Mouse (Mus musculus): ENCODE data around the gene Hnrnpr. TPM values are rescaled to one million over a fixed set of nuclear protein-coding genes. Genes with fewer than 3 reads are reported as not detected.

Gene Hnrnpr
- total RNA-seq, 2 experiments from 2014 or later = 21.4 to 27.4 TPM

GRCm38 (mm10) chr4:136304181-136304580 lies 6.6 kb upstream of the Hnrnpr start:
- no peak for DNase-seq (ENCODE audit: low spot score)

- DNase-seq (ENCODE audit: low spot score) = no peak
Measured at GRCm38 (mm10) chr4:136308355-136308754, 2.4 kb upstream of the Hnrnpr start.

- peak; percentile 22 for DNase-seq (ENCODE audit: low spot score)
Measured at GRCm38 (mm10) chr4:136309780-136310179, 962 bp upstream of the Hnrnpr start.

- peak; percentile 24 for DNase-seq (ENCODE audit: low spot score)
Measured at GRCm38 (mm10) chr4:136311042-136311999, 579 bp downstream of the Hnrnpr start.

GRCm38 (mm10) chr4:136312616-136313015 lies 1.9 kb downstream of the Hnrnpr start:
- no peak for DNase-seq (ENCODE audit: low spot score)

GRCm38 (mm10) chr4:136317667-136318066 lies 6.9 kb downstream of the Hnrnpr start:
- no peak for DNase-seq (ENCODE audit: low spot score)

GRCm38 (mm10) chr4:136320016-136320415 lies 9.3 kb downstream of the Hnrnpr start:
- no peak for DNase-seq (ENCODE audit: low spot score)

GRCm38 (mm10) chr4:136324226-136324625 lies 13.5 kb downstream of the Hnrnpr start:
- peak; percentile 49 for DNase-seq (ENCODE audit: low spot score)

- no peak for DNase-seq (ENCODE audit: low spot score)
Measured at GRCm38 (mm10) chr4:136327238-136327637, 16.5 kb downstream of the Hnrnpr start.

GRCm38 (mm10) chr4:136328115-136328514 lies 17.4 kb downstream of the Hnrnpr start:
- DNase-seq (ENCODE audit: low spot score) = no peak

GRCm38 (mm10) chr4:136331709-136332108 lies 21.0 kb downstream of the Hnrnpr start:
- no peak for DNase-seq (ENCODE audit: low spot score)

- DNase-seq (ENCODE audit: low spot score) = no peak
Measured at GRCm38 (mm10) chr4:136333191-136333590, 22.4 kb downstream of the Hnrnpr start.

- no peak for DNase-seq (ENCODE audit: low spot score)
Measured at GRCm38 (mm10) chr4:136335065-136335464, 24.3 kb downstream of the Hnrnpr start.

- DNase-seq (ENCODE audit: low spot score) = no peak
Measured at GRCm38 (mm10) chr4:136337129-136337528, 26.4 kb downstream of the Hnrnpr start.

GRCm38 (mm10) chr4:136349616-136350015 lies 38.9 kb downstream of the Hnrnpr start:
- DNase-seq (ENCODE audit: low spot score) = no peak

- DNase-seq (ENCODE audit: low spot score) = no peak
Measured at GRCm38 (mm10) chr4:136357026-136357425, 46.3 kb downstream of the Hnrnpr start.

GRCm38 (mm10) chr4:136357429-136357828 lies 46.7 kb downstream of the Hnrnpr start:
- no peak for DNase-seq (ENCODE audit: low spot score)

GRCm38 (mm10) chr4:136367856-136368255 lies 57.1 kb downstream of the Hnrnpr start:
- DNase-seq (ENCODE audit: low spot score) = no peak

GRCm38 (mm10) chr4:136369727-136370126 lies 59.0 kb downstream of the Hnrnpr start:
- peak; percentile 49 for DNase-seq (ENCODE audit: low spot score)

GRCm38 (mm10) chr4:136373494-136374181 lies 62.9 kb downstream of the Hnrnpr start:
- DNase-seq (ENCODE audit: low spot score) = no peak

GRCm38 (mm10) chr4:136377001-136377400 lies 66.3 kb downstream of the Hnrnpr start:
- no peak for DNase-seq (ENCODE audit: low spot score)

- no peak for DNase-seq (ENCODE audit: low spot score)
Measured at GRCm38 (mm10) chr4:136383052-136383451, 72.3 kb downstream of the Hnrnpr start.
